Mouse (Mus musculus) heart, adult 2 months (tissue): ENCODE measurements at regions not wholly inside any gene's neighbourhood (a gene's known extent, or its start where the extent isn't known, plus 50 kb on each side); places are given as distances from the start of the nearest gene placed in this dataset.

Source experiments
- CTCF ChIP-seq: fragments of 200-600 bp; IDR thresholded peaks from 2 replicates; pipeline ENCODE4 v1.8.1; 2022; ENCODE audit warnings: antibody characterized with exemption, mild to moderate bottlenecking, moderate library complexity
- EP300 ChIP-seq: fragments of 200-500 bp; IDR thresholded peaks from 2 replicates; pipeline ENCODE4 v1.6.1; 2011; ENCODE audit warnings: low read depth, low read length, control low read depth; ENCODE audit not compliant: insufficient read depth
- POLR2A ChIP-seq: fragments of 200-500 bp; IDR thresholded peaks from 2 replicates; pipeline ENCODE4 v1.6.1; 2011; ENCODE audit warnings: mild to moderate bottlenecking, low read depth, low read length, control low read depth; ENCODE audit not compliant: insufficient read depth

DNA sequence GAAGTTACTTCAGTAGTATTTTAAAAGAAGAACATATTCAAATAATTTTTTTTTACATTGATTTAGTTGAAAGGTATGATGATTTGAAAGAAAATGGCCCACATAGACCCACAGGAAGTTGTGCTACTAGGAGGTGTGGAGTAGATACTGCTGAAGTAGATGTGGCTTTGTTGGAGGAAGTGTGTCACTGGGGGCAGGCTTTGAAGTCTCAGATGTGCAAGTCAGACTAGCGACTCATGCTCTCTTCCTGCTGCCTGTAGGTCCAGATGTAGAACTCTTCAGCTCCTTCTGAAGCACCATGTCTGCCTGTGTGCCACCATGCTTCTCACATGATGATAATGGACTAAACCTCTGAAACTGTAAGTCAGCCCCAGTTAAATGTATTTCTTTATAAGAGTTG is 452.0 kb downstream of the Gtdc1 start:
- TF ChIP-seq POLR2A (no peak), CTCF (no peak), EP300 (no peak)
